Mouse (Mus musculus): ENCODE measurements around the gene Gm20867. TPM values are rescaled to one million over a fixed set of nuclear protein-coding genes. Genes with fewer than 3 reads are reported as not detected.
"Not testable (repeated sequence)": the region's sequence is repeated elsewhere in the genome, so short reads cannot be mapped to it uniquely, and the experiment has no call there.

Gm20867 gene
- total RNA-seq (2021), result not detected
- long read RNA-seq, experiment 1, result 0 reads
- long read RNA-seq, experiment 2, result 0 reads

DNA sequence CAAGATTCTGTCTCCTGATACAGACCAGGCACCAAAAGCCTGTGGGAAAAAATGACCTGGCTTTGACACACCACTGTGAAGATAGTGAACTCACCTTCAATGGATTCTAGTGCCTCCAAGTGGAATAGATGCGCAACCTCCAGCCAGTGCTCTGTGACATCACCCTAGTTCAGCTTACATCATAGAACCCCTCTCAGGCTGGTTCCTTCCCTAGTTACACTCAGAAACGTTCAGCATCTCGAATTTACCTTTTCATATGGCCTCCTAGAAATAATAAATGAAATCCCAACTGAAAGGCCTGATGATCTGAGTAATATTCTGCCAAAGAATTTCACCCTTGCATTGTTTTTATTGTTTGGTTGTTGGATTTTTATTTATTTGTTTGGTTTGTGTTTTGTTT, at the start of gene Gm20867:
Gm20867 (minus strand) TSS at position 101 of the 400 bp plus-strand sequence.
- not testable (repeated sequence) for DNase-seq (ENCODE audit: low spot score in 2 of 2)

Other genes starting within 250 kb of the Gm20867 start
- not detected for gene Gm29564, start 249.8 kb upstream of the Gm20867 start, total RNA-seq (2021)